Mouse (Mus musculus) testis, adult 2 months (tissue): ENCODE measurements around the gene Olfr104-ps.

Experiments used
- CTCF ChIP-seq: fragments of 200-500 bp; IDR thresholded peaks from 2 replicates; pipeline ENCODE4 v1.5.1; 2012; ENCODE audit warnings: low read depth, mild to moderate bottlenecking, inconsistent platforms, low read length, moderate library complexity; ENCODE audit not compliant: control insufficient read depth, insufficient read depth, insufficient replicate concordance
- POLR2A ChIP-seq: fragments of 200-500 bp; IDR thresholded peaks from 2 replicates; pipeline ENCODE4 v1.6.1; 2012; ENCODE audit warnings: low read depth, mild to moderate bottlenecking, inconsistent platforms, low read length, moderate library complexity; ENCODE audit not compliant: control insufficient read depth

GRCm38 (mm10) chr17:37339598-37339997 is 19.8 kb upstream of the Olfr104-ps start, which contains the start of gene Olfr103:
- no peak for TF ChIP-seq CTCF
- TF ChIP-seq POLR2A, result no peak
